Mouse (Mus musculus) CH12F3 (cell line): ENCODE results near the gene Ptch2.

ENCODE experiments used
- in situ Hi-C: fragments of 300-500 bp; cut with MboI; formaldehyde crosslinking; loops from 2 replicates; pipeline ENCODE4 v1.14.3; 2020; ENCODE audit warnings: low sequenced_read_pairs

The Ptch2 gene

GRCm38 (mm10) chr4:117149291-117150211 lies 53.7 kb downstream of the Ptch2 start:
- in situ Hi-C loops: loop anchor here (10.0 kb wide), 1 partner anchor 125 kb away; no protein-coding TSS in a partner anchor

GRCm38 (mm10) chr4:117150212-117150733 lies 54.4 kb downstream of the Ptch2 start:
- in situ Hi-C loops: no loop called here

GRCm38 (mm10) chr4:117151416-117151815 lies 55.5 kb downstream of the Ptch2 start:
- in situ Hi-C loops: no loop called here

GRCm38 (mm10) chr4:117152714-117153113 lies 56.8 kb downstream of the Ptch2 start:
- in situ Hi-C loops: no loop called here

- in situ Hi-C loops: no loop called here
Observed at GRCm38 (mm10) chr4:117155020-117155791, 59.3 kb downstream of the Ptch2 start.

GRCm38 (mm10) chr4:117155792-117156355 lies 60.0 kb downstream of the Ptch2 start, which contains the start of gene Rps8:
Gene Rps8, minus strand, starts transcription at chr4:117156243.
- in situ Hi-C loops: no loop called here

- in situ Hi-C loops: no loop called here
Observed at GRCm38 (mm10) chr4:117156372-117156771, 60.5 kb downstream of the Ptch2 start.

- in situ Hi-C loops: no loop called here
Observed at GRCm38 (mm10) chr4:117159666-117160065, 63.8 kb downstream of the Ptch2 start.

GRCm38 (mm10) chr4:117161183-117161582 lies 65.3 kb downstream of the Ptch2 start:
- in situ Hi-C loops: no loop called here
